Mouse (Mus musculus) heart, embryonic 16.5 days (tissue): Measurements from ENCODE around the gene 2310030G06Rik. TPM values are rescaled to one million over a fixed set of nuclear protein-coding genes. Genes with fewer than 3 reads are reported as not detected.
A peak's percentile ranks its signal among the peaks of the same experiment; 100 is the strongest.

Source experiments
- ATAC-seq: fragments of 200-750 bp; cut with Nextera tagmentation; replicated peaks from 2 replicates; pipeline ENCODE4 v1.8.0; 2017; ENCODE audit warnings: moderate number of reproducible peaks; ENCODE audit not compliant: insufficient read depth, low FRiP score; ENCODE audit errors: extremely low read depth
- H3K27ac ChIP-seq: fragments of 300-500 bp; sonication (generic); 2 replicates; pipeline ENCODE4 v1.5.1; 2014; ENCODE audit warnings: mild to moderate bottlenecking, low read length, control low read depth, moderate library complexity
- H3K27me3 ChIP-seq: fragments of 300-500 bp; sonication (generic); 2 replicates; pipeline ENCODE4 v1.6.1; 2014; ENCODE audit warnings: low read length, mixed read lengths; ENCODE audit not compliant: control insufficient read depth, insufficient read depth
- H3K36me3 ChIP-seq: fragments of 300-500 bp; sonication (generic); 2 replicates; pipeline ENCODE4 v1.6.1; 2014; ENCODE audit not compliant: control insufficient read depth, insufficient read depth
- H3K4me1 ChIP-seq: fragments of 300-500 bp; sonication (generic); 2 replicates; pipeline ENCODE4 v1.6.1; 2014; ENCODE audit warnings: low read length, mixed read lengths; ENCODE audit not compliant: control insufficient read depth, insufficient read depth
- H3K4me2 ChIP-seq: fragments of 300-500 bp; sonication (generic); 2 replicates; pipeline ENCODE4 v1.6.1; 2014; ENCODE audit warnings: low read depth, mild to moderate bottlenecking, control low read depth, low read length
- H3K4me3 ChIP-seq: fragments of 300-500 bp; sonication (generic); 2 replicates; pipeline ENCODE4 v1.5.1; 2014; ENCODE audit warnings: mild to moderate bottlenecking, control low read depth, low read length
- H3K9ac ChIP-seq: fragments of 300-500 bp; sonication (generic); 2 replicates; pipeline ENCODE4 v1.6.1; 2014; ENCODE audit warnings: low read length, control low read depth
- H3K9me3 ChIP-seq: fragments of 300-500 bp; sonication (generic); replicated peaks from 2 replicates; pipeline ENCODE4 v1.6.1; 2016; ENCODE audit warnings: low read length; ENCODE audit not compliant: control insufficient read depth
- WGBS: fragments of 180-500 bp; shearing (Covaris S2); extraction: QIAGEN DNeasy Blood & Tissue Kit; methylation state at CpG from one replicate; pipeline ENCODE4 v1.1.7; 2014; 5-methylcytosine and 5-hydroxymethylcytosine counted together
- polyA plus RNA-seq: library from polyadenylated mRNA; unstranded; fragments of >200 nt; fragmentation: Nextera tagmentation; extraction: Ambion mirVana; gene quantifications from 2 replicates; pipeline ENCODE4 v1.2.1, GENCODE M21; 2015

2310030G06Rik gene
- polyA plus RNA-seq, 1 experiment from 2014 or later = 7.9 TPM

DNA sequence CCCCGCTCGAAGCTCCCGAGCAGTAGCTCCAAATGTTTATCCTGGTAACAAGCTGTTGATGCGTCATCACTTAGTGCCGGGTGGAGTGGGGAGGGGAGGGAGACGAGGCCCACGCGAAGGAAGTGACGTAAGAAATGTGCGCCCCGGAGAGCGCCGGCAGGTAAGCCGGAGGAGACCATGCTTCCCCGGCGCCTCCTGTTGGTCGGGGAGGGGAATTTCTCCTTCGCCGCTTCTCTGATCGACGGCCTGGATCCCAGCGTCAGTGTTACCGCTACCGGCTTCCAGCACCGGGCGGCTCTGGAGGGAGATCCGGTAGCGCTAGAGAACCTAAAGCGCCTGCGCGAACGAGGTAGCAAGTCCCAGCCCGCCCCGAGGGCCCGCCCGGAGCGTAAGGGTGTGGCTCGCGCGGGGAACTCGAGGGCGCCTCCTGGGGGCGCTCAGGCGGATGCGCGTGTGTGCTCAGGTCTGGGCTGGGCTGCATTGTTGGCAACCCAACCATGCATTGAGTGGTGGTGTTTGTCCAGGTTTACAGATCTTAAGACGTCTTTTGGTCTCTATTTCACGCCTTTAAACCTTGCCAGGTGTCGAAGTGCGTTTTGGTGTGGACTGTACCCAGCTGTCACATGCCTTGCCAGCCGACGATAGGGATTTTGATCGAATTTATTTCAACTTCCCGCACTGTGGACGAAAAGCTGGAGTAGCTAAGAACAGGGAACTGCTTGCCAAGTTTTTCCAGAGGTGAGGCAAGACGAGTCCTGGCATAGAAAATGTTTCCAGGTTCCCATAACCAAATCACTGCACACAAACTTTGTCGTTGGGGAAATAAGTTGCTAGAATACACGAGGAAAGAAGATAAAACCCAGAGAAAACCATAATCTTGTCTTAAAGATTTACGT, 22.0 kb upstream of the 2310030G06Rik start, which contains the start of gene Fdxacb1:
TSS of gene Fdxacb1 (plus strand) at position 130 of the 896 bp plus-strand sequence.
- Histone ChIP-seq H3K4me2 (peak within 1 kb of the TSS; percentile 87), H3K9me3 (no peaks in the 10 kb centered on the region), H3K27ac (peak within 1 kb of the TSS; percentile 96), H3K9ac (peak within 1 kb of the TSS; percentile 72), H3K36me3 (peaks cover 7% of the 10 kb centered on the region; the same call in 1 of the 2 replicates), H3K4me1 (peaks cover 13% of the 10 kb centered on the region), H3K4me3 (peak within 1 kb of the TSS; percentile 66), H3K27me3 (no peaks in the 10 kb centered on the region)
- ATAC-seq = peak; percentile 93
- WGBS = 3% methylated on average over 59 of the region's 59 CpGs

- H3K4me1 ChIP-seq = peaks cover 13% of the 10 kb centered on the region
- no peaks in the 10 kb centered on the region for H3K27me3 ChIP-seq
- peak overlapping the region; percentile 72 for H3K9ac ChIP-seq
- peak overlapping the region; percentile 80 for H3K4me2 ChIP-seq
- peak overlapping the region; percentile 66 for H3K4me3 ChIP-seq
- H3K36me3 ChIP-seq = peaks cover 7% of the 10 kb centered on the region; the same call in 1 of the 2 replicates
- ATAC-seq = peak; percentile 20
- 5% methylated on average over 17 of the region's 17 CpGs for WGBS
- H3K9me3 ChIP-seq = no peaks in the 10 kb centered on the region
- peak overlapping the region; percentile 96 for H3K27ac ChIP-seq
Measured at GRCm38 (mm10) chr9:50767531-50768106, 21.3 kb upstream of the 2310030G06Rik start.

GRCm38 (mm10) chr9:50763331-50763730, 17.0 kb upstream of the 2310030G06Rik start:
- H3K27ac ChIP-seq = no peak overlapping the region
- peaks cover 2% of the 10 kb centered on the region; the same call in 1 of the 2 replicates for H3K36me3 ChIP-seq
- no peak for ATAC-seq
- H3K4me3 ChIP-seq = no peak overlapping the region
- 64% methylated on average over 1 of the region's 1 CpGs for WGBS
- no peaks in the 10 kb centered on the region for H3K9me3 ChIP-seq
- no peak overlapping the region for H3K9ac ChIP-seq
- H3K27me3 ChIP-seq = no peaks in the 10 kb centered on the region
- H3K4me1 ChIP-seq = peaks cover 5% of the 10 kb centered on the region; the same call in 1 of the 2 replicates
- H3K4me2 ChIP-seq = no peak overlapping the region

DNA sequence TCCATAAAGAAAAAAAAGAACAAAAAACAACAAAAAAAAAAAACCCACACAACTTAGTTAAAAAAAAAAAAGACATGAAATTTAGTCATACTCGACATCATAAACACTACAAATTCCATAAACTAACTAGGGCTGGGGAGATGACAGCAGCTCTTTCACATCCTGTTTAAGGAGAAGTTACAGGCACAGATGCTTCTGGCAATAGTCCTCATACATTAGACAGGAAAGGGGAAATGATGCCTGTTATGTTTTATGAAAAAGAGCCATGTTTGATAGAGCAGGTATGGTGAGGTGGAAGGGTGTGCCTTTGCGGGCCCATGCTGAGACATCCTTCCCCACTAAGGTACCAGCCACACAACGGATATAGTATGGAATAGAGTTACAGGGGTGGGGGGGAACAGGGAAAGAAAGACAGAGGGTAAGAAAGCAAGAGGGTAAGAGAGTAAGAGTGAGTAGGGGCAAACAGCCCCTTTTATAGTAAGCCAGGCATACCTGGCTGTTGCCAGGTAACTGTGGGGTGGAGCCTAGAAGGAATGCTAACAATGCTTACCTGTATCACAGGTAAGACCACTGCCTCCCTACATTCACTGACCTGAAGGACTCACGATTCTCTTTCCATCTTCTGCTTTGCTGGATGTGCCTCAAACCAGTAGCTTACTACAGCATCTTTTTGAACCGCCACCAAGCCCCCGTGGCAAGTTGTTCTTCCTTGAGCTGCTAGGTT, 15.3 kb upstream of the 2310030G06Rik start:
- Histone ChIP-seq H3K9me3 (no peaks in the 10 kb centered on the region), H3K27me3 (no peaks in the 10 kb centered on the region), H3K9ac (no peak overlapping the region), H3K4me3 (no peak overlapping the region), H3K4me1 (no peaks in the 10 kb centered on the region), H3K36me3 (peaks cover 3% of the 10 kb centered on the region), H3K4me2 (no peak overlapping the region), H3K27ac (no peak overlapping the region)
- ATAC-seq = no peak
- WGBS = 60% methylated on average over 6 of the region's 6 CpGs

DNA sequence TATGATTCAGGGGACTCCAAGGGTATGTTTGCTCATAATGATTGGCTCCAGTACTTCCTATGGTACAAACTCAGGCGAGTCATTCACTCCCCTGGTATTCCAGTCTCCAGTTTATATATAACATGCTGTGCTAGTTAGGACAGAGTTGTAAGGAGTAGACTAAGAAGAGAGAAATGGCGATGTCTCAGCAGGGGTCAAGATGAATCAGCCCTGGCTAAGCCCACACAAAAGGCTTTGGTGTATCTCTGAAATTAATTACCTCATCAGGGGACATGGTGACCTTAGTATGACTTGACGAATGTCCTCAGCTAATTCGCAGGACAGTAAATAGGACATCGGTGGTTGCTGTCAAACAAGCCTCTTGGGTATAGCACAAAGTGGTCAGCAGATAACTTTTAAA, 10.4 kb upstream of the 2310030G06Rik start:
- peaks cover 13% of the 10 kb centered on the region for H3K36me3 ChIP-seq
- no peaks in the 10 kb centered on the region for H3K27me3 ChIP-seq
- WGBS = 58% methylated on average over 5 of the region's 5 CpGs
- peaks cover 3% of the 10 kb centered on the region; the same call in 1 of the 2 replicates for H3K4me1 ChIP-seq
- H3K9me3 ChIP-seq = no peaks in the 10 kb centered on the region
- no peak for ATAC-seq
- H3K4me3 ChIP-seq = no peak overlapping the region
- H3K9ac ChIP-seq = no peak overlapping the region
- no peak overlapping the region for H3K27ac ChIP-seq
- no peak overlapping the region for H3K4me2 ChIP-seq

DNA sequence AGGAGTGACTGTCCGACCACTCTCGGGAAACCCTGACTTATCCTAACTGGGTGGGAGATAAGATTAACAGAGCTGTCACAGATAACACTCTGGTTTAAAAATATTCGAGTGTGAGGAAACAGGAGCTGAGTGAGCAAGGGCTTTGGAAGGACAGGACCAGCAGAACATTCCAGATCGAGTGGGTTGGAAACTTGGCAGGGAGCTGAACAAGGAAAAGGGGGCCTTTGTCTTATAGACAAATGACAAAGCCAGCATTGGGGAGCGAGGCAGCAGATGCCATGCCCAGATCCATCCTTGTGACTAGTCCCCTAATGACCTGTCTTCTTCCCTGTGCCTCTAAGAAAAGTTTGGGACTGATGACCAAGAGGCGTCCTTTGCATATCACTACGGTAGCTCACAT, 7.6 kb upstream of the 2310030G06Rik start:
- H3K36me3 ChIP-seq = peaks cover 13% of the 10 kb centered on the region
- H3K9me3 ChIP-seq = no peaks in the 10 kb centered on the region
- peak overlapping the region; percentile 88 for H3K9ac ChIP-seq
- H3K27ac ChIP-seq = peak overlapping the region; percentile 99
- peak overlapping the region; percentile 73 for H3K4me2 ChIP-seq
- peaks cover 8% of the 10 kb centered on the region for H3K4me1 ChIP-seq
- 13% methylated on average over 7 of the region's 7 CpGs for WGBS
- peak; percentile 8; the same call in 1 of the 2 replicates for ATAC-seq
- H3K27me3 ChIP-seq = no peaks in the 10 kb centered on the region
- H3K4me3 ChIP-seq = peak overlapping the region; percentile 69

GRCm38 (mm10) chr9:50752784-50753615, 6.7 kb upstream of the 2310030G06Rik start:
- H3K9ac ChIP-seq = peak overlapping the region; percentile 88
- H3K27me3 ChIP-seq = no peaks in the 10 kb centered on the region
- H3K27ac ChIP-seq = peak overlapping the region; percentile 99
- H3K36me3 ChIP-seq = peaks cover 13% of the 10 kb centered on the region
- H3K4me3 ChIP-seq = peak overlapping the region; percentile 69
- WGBS = 26% methylated on average over 17 of the region's 17 CpGs
- peaks cover 8% of the 10 kb centered on the region for H3K4me1 ChIP-seq
- ATAC-seq = peak; percentile 92
- no peaks in the 10 kb centered on the region for H3K9me3 ChIP-seq
- peak overlapping the region; percentile 73 for H3K4me2 ChIP-seq

DNA sequence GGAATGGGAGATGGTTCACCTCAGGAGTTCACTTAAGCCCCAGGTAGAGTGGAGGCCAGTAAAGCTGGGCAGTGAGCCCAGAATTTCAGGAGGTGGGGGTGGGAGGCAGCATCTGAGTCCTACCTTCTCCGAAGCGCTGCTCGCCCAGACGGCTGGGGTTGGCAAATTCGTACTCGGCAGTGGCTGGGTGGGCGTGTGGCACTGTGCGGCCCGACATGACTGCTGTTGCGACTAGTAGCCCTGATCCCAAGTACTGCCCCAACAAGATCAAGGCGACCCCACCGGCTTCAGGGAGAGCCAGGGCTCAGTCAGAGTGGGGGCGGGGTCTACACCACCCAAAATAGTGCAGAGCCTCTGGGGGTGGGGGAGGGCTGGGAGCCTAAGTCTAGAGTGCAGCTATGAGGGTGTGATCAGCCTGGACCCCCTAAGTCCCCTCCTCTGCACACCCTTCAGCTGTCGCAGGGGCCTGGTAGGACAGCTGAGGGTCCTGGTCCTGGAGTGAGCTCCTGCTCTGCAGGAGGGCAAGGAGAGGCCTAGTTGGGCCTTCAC, 5.8 kb upstream of the 2310030G06Rik start, which contains the start of gene Hspb2:
TSS of gene Hspb2 (minus strand) at position 301 of the 549 bp plus-strand sequence.
- peak within 1 kb of the TSS; percentile 99 for H3K27ac ChIP-seq
- WGBS = 32% methylated on average over 14 of the region's 14 CpGs

More for the DNA sequence above, 5.8 kb upstream of the 2310030G06Rik start, which contains the start of gene Hspb2:
- Histone ChIP-seq H3K27me3 (no peaks in the 10 kb centered on the region), H3K36me3 (peaks cover 13% of the 10 kb centered on the region), H3K9ac (peak within 1 kb of the TSS; percentile 88), H3K4me1 (peaks cover 12% of the 10 kb centered on the region), H3K4me3 (peak within 1 kb of the TSS; percentile 69), H3K4me2 (peak within 1 kb of the TSS; percentile 73), H3K9me3 (no peaks in the 10 kb centered on the region)
- peak; percentile 72 for ATAC-seq
